Mouse (Mus musculus) lung, adult 18-20 months (tissue): ENCODE measurements around the gene 2210011C24Rik.

ENCODE experiments used
- DNase-seq, 2 experiments: peaks; one replicate each; pipeline ENCODE4 v3.0.0; 2022; ENCODE audit warnings: mixed read lengths in 2 of 2

Gene 2210011C24Rik

GRCm38 (mm10) chr8:84011705-84012498, at the start of gene 2210011C24Rik:
TSS of gene 2210011C24Rik (minus strand) at chr8:84012171.
- peak; percentile 86 to 87 for DNase-seq

GRCm38 (mm10) chr8:84060245-84060644, 48.3 kb upstream of the 2210011C24Rik start:
- DNase-seq = no peak

GRCm38 (mm10) chr8:84059226-84059625, 47.3 kb upstream of the 2210011C24Rik start:
- no peak for DNase-seq

- no peak for DNase-seq
Observed at GRCm38 (mm10) chr8:84057827-84058226, 45.9 kb upstream of the 2210011C24Rik start.

GRCm38 (mm10) chr8:84053229-84053628, 41.3 kb upstream of the 2210011C24Rik start:
- no peak for DNase-seq

GRCm38 (mm10) chr8:84052746-84053145, 40.8 kb upstream of the 2210011C24Rik start:
- DNase-seq = no peak

- no peak for DNase-seq
Observed at GRCm38 (mm10) chr8:84048171-84048570, 36.2 kb upstream of the 2210011C24Rik start.

- no peak for DNase-seq
Observed at GRCm38 (mm10) chr8:84046505-84046904, 34.5 kb upstream of the 2210011C24Rik start.

- DNase-seq = no peak
Observed at GRCm38 (mm10) chr8:84044900-84045299, 32.9 kb upstream of the 2210011C24Rik start, which contains the start of gene Rln3. TSS of gene Rln3 (minus strand) at chr8:84045000.

GRCm38 (mm10) chr8:84044103-84044502, 32.1 kb upstream of the 2210011C24Rik start:
- no peak for DNase-seq

- no peak for DNase-seq
Observed at GRCm38 (mm10) chr8:84042948-84043342, 31.0 kb upstream of the 2210011C24Rik start.

GRCm38 (mm10) chr8:84042066-84042947, 30.3 kb upstream of the 2210011C24Rik start, which contains the start of gene Il27ra:
TSS of gene Il27ra (minus strand) at chr8:84042589.
- DNase-seq = peak; percentile 61 to 69

GRCm38 (mm10) chr8:84039050-84039449, 27.1 kb upstream of the 2210011C24Rik start:
- peak; percentile 60 to 71 for DNase-seq

GRCm38 (mm10) chr8:84038015-84038414, 26.0 kb upstream of the 2210011C24Rik start:
- DNase-seq = no peak

- DNase-seq = no peak
Observed at GRCm38 (mm10) chr8:84032777-84033176, 20.8 kb upstream of the 2210011C24Rik start.

GRCm38 (mm10) chr8:84029272-84029671, 17.3 kb upstream of the 2210011C24Rik start:
- no peak for DNase-seq

GRCm38 (mm10) chr8:84027449-84027848, 15.5 kb upstream of the 2210011C24Rik start:
- DNase-seq = no peak

GRCm38 (mm10) chr8:84025863-84026262, 13.9 kb upstream of the 2210011C24Rik start:
- no peak for DNase-seq

GRCm38 (mm10) chr8:84024171-84024570, 12.2 kb upstream of the 2210011C24Rik start:
- DNase-seq = no peak

GRCm38 (mm10) chr8:84023631-84024030, 11.7 kb upstream of the 2210011C24Rik start:
- DNase-seq = no peak

GRCm38 (mm10) chr8:84023085-84023484, 11.1 kb upstream of the 2210011C24Rik start:
- DNase-seq = peak; percentile 86 to 90

GRCm38 (mm10) chr8:84021569-84021968, 9.6 kb upstream of the 2210011C24Rik start:
- DNase-seq = no peak

- no peak for DNase-seq
Observed at GRCm38 (mm10) chr8:84021096-84021495, 9.1 kb upstream of the 2210011C24Rik start, which contains the start of gene Palm3. TSS of gene Palm3 (plus strand) at chr8:84021471.
